Mouse (Mus musculus) adrenal gland (tissue): ENCODE measurements around the gene Nav3.

ENCODE experiments used
- intact Hi-C: fragments of 180-260 bp; cut with DNase I; formaldehyde crosslinking; loops from one replicate; pipeline ENCODE4 v1.15.1; 2025

Nav3 gene

DNA sequence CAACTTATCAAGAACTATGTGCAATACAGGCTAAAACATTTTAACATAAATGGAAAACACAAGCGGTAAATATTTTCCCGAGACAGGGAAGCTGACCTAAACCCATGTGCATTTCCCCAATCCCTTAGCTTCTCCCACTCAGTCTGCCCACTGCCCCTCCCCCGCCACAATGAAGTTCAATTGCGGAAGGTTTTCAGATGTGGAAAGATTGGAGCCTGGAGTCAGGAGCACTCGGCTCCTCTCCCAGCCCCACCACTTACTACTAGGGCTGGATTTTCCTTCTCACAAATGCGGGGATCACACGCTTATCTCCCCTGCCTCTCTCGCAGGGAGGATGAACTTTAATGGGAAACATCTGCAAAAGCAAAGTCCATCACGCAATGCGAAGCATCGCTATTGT lies 534.6 kb downstream of the Nav3 start:
- intact Hi-C loops: loop anchor here (5.0 kb wide), 1 partner anchor 811 kb away; no protein-coding TSS in a partner anchor

DNA sequence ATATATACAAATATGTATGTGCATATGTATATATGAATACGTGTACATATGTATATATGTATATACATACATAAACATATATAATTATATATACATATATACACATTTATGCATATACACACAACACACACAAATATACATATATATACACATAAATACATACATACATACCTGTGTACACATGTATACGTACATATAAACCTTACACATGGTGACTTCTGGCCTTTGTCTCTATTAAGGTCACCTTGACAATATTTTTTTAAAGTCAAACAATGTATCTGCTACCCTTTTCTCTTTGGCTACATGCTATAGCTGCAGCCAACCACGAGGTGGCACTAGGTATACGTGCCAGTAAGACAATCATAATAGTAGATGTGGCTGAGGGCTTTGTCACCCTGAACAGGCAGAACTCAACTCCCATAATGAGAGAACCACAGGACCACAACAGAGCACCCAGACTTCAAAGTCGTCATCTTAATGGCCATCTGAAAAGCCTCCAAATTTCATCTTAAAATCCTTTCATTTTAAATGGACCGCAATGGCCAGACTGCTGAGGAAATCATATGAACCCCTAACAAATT lies 535.3 kb downstream of the Nav3 start:
- intact Hi-C loops: loop anchor here (1.0 to 5.0 kb wide), 2 partner anchors 165 to 812 kb away; no protein-coding TSS in a partner anchor

DNA sequence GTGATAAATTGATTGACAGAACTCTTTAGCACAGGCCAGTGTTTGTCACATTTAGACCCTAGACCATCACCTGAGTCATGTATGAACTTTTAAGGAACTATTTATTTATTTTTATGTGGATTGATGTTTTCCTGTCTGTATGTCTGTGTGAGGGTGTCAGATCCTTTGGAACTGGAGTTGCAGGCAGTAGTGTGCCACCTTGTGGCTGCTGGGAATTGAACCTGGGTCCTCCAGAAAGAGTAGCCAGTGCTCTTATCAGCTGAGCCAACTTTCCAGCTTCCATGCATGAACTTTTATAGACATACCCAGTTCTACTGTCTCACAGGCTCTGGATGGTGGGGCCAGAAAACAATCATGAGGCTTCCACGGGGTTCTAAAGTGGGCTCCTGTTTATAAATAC lies 536.5 kb downstream of the Nav3 start:
- intact Hi-C loops: no loop called here

DNA sequence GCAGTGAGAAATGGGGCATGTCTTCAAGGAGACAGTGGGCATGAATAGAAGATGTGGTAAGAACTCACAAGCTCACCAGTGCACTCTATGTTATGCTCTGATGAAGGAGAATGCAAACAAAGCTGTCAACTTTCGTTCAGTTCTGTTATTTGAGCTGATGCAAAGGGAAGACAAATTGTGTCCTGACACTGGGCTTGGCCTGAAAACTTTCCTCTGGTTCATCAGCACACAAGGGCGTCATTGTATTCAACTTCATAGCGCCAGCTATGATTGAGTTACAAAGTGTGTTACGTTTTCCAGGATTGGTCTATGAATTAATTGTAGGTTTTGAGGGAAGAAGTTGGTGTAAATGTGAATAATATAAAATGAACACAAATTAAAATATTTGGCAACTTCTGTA lies 548.8 kb downstream of the Nav3 start:
- intact Hi-C loops: no loop called here

DNA sequence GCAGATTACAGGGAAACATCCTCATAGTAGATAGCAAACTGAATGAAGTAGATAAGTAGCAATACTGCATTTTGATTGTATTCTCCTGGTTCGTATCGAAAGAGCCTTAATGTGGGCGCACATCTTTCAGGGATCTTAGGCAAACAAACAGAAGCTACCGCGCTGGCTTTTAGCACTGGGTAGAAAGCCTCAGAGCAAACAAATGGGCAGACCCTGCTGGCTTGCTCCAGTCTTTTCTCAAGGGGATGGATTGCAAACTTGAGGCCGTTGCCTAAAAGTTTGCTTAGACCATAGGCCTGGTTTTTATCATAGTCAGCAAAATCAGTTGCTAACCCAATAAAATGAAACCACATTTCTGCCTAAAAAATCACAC lies 549.6 kb downstream of the Nav3 start:
- intact Hi-C loops: no loop called here

DNA sequence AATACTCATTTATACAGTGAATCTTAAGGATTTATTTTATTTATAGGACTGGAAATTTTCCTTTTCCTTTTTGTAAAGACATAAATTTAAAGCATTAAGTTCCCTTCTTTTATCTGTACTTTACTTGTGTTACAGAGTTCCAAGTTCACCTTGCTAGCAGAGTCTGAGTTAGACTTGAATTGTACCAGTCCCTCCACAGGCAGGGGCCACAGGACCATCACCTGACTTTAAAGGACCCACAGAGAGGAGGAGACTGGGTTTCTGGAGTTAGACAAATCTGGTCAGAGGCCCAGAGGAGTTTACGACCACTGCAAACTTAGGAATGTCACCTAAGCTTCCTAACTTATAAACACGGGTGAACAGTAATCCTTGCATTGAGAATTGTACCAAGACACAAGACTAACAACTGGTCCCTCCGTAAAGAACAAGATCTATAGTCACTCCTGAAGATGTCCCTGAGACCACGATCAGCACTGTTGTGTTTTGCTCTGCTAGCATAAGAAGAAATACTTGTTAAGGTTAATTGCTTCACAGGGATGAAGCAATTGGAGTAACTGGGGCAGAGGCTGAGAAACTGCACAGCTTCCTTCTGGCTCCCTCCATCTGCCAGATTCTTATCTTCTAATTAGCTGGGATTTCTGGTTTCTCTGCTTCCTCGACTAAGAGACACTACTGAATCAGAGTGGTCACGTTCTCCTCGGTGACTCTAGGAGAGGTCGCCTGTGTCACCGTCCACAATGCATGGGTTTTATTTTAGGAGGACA lies 550.2 kb downstream of the Nav3 start:
- intact Hi-C loops: no loop called here

DNA sequence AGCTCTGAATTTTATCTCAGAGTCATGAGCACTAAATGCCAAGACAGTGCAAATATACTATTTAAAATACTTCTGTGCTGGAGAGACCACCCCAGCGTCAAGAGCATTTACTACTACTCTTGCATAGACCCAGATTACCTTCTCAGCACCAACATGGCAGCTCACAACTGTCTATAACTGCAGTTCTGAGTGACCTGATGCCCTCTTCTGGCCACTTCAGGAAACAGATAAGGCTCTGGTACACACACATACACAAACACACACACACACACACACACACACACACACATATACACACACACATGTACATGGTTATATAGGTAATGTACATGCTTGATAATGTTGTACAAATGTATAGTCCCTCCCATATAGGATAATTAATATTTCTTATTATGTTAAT lies 551.2 kb downstream of the Nav3 start:
- intact Hi-C loops: no loop called here

DNA sequence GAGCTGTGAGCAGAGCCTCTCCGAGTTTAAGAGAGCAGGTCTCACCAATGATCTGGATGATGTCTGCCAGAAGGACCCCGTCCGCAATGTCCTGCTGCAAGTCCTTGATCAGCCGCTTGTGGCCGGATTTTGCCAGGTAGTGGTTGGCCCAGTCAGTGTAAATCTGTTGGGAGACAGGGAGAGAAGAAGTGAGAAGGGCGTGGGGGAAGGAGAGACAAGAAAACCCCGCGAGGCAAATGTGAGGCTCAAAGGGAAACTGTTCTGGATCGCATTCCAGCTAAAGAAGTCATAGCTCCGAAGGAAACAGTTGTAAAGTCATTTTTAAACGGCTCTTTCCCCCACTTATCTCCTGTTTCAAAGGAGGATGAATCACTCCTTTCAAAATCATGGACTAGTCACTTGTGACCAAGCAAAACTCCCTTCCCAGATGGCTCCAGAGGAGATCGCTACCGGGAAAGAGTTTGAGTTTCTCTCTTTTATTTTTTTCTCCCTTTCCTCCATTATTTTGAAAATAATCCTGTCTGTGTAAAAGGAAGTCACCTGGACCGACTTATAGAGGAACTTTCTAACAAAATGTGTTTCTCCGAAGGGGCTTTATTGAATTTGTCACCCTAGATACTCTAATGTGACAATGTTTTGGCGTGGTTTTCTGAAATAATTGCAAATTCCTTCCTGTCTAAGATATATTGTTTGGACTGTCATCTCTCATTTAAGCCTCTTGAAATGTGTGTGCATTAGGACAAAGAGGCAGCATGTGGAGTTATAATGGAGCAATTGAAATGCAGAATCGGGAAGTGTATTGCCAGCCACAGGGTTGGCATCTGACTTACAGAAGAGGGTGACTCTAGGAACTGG lies 552.1 kb downstream of the Nav3 start:
- intact Hi-C loops: no loop called here

DNA sequence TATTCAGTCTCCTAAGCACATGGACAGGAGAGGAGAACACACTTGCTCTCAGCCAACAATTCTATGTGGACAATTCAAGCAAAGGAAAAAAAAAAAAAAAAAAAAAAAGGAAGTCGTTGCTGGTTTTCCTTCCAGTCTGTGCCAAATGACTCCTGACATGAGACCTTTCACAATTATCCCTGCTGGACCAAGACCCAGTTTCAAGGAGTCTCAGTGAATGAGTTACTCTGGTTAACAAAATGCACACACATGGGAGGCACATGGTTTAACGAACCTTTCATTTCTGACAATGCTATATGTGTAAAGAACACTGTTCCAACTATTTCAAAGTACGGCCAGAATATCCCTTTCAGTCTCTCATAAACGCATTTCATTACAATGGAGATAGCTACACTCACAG lies 552.8 kb downstream of the Nav3 start:
- intact Hi-C loops: no loop called here

DNA sequence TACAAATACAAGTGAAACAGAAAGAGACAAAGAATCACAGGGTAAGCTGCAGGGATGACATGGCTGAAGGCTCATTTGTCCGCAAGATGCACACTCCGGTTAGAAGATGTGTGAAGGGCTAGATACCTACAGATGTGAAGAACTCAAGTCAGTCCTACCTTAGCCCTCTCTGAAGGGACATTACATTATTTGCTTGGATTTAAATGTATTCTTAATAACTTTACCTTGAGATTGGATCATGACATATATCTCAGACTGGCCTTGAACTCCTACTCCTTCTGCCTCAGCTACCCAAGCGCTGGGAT lies 566.9 kb downstream of the Nav3 start:
- intact Hi-C loops: no loop called here

DNA sequence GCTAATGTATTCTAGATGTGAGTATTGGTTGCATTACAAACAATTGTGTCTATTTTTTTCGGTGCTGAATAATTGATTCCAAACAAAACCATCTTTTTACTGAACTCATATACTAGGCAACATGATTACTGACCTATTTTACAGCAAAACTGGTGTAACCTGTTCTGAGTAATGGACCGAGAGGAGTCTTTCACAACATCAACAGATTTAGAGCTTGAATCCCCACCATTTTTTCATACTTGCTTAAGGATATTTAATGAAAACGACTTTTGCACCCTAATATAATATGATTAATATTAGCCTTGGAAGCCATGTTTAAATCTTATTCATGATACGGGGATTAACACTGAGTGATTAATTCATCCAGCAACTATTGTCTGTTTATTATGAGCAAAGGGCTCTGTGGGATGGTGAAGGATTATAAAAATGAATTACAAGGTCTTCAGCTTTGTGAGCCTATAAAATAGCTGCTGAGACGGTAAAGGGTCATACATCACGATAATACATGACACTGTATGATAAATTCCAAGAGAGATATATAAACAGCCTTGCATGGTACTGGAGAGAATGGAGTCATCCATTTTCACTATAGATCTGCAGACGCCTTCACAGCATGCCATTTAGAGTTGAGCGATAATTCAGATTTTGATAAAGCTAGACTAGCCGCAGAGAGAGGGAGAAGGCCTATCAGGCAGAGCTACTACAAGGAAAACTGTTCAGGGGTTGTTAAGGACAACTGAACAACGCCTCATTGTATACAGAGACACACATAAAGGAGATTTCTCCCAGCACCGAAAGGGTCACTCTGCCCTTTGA lies 567.4 kb downstream of the Nav3 start:
- intact Hi-C loops: no loop called here

DNA sequence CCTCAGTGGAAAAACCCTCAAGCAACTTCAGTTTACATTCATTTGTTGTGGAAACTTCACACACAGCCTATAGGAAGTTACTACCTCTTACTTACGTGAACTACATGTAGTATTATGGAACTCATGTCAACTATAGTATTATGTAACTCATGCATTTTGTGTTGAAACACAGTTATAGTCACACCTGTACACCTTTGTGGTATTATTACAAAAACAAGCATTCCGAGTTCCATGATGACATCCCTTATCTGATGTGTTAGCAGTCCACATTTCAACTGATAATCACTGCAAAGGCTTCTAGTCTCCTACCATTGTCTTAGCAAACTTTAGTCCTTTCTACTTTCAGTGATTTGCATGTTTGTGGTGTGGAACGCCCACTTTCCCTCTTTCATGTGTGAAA lies 568.8 kb downstream of the Nav3 start:
- intact Hi-C loops: no loop called here

DNA sequence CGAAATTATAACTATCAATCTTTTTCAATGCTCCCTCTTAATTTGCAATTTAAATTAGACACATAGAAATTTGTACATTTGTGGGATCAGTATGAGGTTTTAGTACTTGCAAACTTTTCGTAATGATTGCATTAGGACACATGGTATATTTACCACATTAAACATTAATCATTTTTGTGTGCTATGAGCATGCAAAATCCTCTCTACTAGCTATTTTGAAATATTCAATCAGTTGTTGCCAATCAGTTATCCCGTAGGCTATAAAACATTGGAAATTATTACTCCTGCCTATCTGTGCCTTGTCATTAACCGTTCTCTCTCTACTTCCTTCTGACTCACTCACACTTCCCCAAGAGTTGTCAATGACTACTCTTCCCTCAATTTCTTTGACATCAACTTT lies 579.9 kb downstream of the Nav3 start:
- intact Hi-C loops: no loop called here

DNA sequence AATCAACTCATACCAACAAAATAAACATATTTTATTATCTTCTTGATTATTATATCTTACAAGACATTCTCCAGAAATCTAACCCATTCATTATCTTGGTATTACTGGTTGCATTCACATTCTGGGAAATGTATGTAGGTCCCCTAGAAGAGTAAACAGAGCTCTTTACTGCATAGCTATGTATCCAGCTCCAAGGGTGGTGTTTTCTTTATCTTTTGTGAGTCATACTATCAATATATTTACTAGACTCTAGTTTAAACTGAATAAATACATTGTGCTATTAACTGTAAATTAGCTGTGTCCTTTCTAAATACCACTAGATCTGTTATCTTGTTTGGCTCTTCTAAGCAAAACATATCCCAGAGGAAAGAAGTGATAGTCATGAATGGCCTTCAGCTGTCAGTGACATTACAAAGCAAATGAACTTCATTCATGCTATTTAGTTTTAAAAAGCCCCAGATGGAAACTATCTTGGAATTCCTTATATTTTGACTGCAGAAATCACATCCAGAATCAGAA lies 580.6 kb downstream of the Nav3 start:
- intact Hi-C loops: no loop called here

DNA sequence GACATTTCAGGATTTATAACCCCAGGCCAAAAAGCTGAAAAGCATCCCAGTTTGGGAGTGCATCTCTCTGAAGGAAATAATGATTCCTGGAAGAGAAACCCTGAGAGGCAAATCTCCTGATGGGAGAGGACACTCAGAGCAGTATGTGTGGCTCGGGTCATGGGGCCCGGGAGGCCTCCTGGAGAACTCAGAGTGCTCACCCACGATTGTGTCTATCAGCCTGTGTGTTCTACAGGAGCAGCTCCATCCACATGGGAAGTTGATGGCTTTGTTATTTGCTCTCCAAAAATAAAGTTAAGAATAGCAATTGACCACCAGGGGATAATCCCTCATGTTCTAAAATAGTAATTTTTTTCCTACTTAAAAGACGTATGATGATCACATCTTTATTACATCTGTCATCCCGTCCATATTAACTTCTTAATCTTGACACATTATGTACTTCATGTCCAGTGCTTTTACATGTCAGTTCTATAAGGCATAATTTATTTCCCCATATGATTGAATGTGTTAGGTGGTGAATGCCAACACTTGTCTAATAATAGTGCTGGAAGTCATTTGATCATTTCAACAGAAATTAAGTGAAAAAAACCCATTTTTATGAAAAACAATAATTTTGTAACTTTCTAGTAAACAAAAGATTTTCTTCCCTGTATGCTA lies 581.2 kb downstream of the Nav3 start:
- intact Hi-C loops: no loop called here

DNA sequence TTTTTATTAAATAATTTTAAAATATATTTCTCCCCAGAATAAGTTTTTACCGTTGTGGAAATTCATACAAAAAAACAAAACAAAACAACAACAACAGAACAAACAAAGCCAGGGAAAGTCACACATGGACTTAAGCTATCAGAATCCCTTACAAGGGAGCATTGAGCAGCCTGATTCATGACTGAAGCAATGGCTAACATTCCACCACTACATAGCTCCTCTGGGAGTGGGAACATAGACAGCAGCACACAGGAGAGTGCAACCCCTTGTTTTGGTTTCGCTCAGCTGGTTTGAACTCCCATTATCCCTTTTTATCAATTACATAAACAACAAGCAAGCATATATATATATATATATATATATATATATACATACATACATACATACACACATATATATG lies 589.9 kb downstream of the Nav3 start:
- intact Hi-C loops: loop anchor here (10.0 kb wide), 1 partner anchor 1131 kb away; no protein-coding TSS in a partner anchor

DNA sequence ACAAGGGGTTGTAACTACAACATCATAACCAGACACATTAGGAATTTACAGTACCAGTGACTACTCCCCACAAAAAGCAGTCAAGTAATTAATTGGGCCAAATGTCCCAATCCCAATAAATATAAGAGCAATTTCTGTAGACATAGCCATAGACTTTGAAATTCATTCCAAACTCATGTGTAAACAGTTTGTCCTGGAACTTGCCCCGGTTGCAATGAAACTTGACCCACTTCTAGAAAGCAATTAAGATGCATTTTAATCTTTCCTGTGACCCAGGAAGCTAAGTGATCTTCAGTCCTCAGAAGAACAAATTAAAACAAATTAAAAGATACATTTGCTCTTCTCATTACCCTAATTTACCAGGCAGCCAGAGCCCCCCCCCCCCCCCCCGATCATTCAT lies 590.6 kb downstream of the Nav3 start:
- intact Hi-C loops: loop anchor here (10.0 kb wide), 1 partner anchor 1131 kb away; no protein-coding TSS in a partner anchor

DNA sequence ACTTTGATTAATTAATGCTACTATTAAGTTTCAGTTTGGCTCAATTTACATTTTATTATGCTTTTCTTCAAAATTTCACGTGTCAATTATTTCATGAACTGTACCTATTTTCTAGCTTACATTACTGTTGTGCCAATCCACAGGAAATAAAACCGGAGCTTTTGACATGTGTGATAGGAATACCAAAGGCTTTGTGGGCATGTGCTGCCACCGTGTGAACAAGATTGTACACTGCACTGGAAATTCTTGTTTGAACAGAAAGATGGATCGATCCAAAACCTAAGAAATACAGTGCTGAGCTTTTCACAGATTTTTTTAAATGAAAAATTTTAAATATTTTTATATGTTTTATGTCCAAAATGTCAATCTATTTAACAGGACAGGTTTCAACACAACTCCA lies 591.3 kb downstream of the Nav3 start:
- intact Hi-C loops: loop anchor here (10.0 kb wide), 1 partner anchor 1130 kb away; no protein-coding TSS in a partner anchor

DNA sequence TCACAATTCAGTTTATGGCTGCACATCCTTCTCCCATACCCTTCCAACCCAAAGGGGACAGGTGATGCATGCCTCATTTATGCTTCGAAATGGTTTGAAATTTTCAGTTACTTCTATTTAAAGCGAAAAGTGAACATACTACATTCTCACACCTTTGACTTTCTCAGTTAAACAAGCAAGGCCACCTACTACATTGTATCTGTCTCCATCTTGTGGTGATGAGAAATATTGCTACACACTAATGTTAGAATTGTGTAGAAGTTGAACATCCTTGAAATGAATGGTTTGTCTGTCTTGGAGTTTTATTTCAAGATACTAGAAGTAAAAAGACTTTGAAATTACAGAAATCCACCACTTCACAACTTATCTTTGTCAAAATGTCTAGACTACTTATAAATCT lies 594.7 kb downstream of the Nav3 start:
- intact Hi-C loops: loop anchor here (10.0 kb wide), 1 partner anchor 1126 kb away; no protein-coding TSS in a partner anchor

DNA sequence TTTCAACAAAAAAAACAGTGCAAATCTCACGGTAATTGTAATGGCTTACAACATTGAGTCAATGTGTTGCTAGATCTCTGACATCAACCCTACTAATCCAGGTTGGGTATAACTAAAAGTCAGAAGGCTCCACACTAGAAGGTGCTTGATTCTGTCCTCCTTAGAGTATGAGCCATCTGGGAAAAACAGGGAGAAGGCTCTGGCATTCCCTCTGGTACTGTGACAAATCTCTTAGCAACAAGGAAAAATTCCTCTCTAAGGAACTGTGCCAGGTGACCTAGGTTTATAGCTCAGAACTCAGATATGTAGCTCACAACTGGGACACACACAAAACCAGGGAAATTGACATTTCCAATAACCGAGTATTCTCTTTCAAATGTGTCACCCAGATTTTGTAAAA lies 597.4 kb downstream of the Nav3 start:
- intact Hi-C loops: no loop called here

DNA sequence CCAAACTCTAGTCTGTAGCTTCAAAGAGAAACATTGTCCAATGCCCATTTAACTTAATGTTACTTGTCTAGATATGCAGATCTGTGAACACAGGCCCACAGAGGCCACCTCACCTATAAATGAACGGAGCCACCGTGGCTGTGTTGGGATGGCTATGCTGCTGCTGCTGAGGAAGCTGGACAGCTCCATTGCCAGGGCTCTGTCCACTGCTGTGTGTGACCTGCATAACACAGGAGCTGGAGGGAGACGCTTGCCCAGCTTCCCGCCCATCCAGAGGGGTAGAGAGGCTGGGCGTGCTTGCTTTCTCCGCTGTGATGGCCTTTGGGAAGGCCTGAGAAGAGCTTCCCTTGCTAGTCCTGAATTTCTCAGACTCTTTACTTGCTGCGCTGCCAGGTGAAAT lies 603.6 kb downstream of the Nav3 start:
- intact Hi-C loops: no loop called here
